Mouse (Mus musculus) liver, adult 2 months (tissue): ENCODE measurements around the gene Rasgrf2. TPM values are rescaled to one million over a fixed set of nuclear protein-coding genes. Genes with fewer than 3 reads are reported as not detected.
A peak's percentile ranks its signal among the peaks of the same experiment; 100 is the strongest.

Source experiments
- DNase-seq: peaks from one replicate; pipeline ENCODE4 v3.0.0-alpha.2; 2011; ENCODE audit warnings: low read depth, low spot score; ENCODE audit errors: extremely low read depth
- H3K27ac ChIP-seq: fragments of 200-500 bp; replicated peaks from 2 replicates; pipeline ENCODE4 v1.5.1; 2012; ENCODE audit warnings: low read depth, mild to moderate bottlenecking, control low read depth, inconsistent platforms, low read length; ENCODE audit not compliant: insufficient read depth
- H3K27me3 ChIP-seq: fragments of 200-500 bp; 2 replicates; pipeline ENCODE4 v1.6.1; 2012; ENCODE audit warnings: mild to moderate bottlenecking, moderate library complexity, low read length, inconsistent platforms; ENCODE audit not compliant: control insufficient read depth, insufficient read depth
- H3K36me3 ChIP-seq: fragments of 200-500 bp; 2 replicates; pipeline ENCODE4 v1.6.1; 2012; ENCODE audit warnings: low read length, inconsistent platforms; ENCODE audit not compliant: control insufficient read depth, insufficient read depth
- H3K4me1 ChIP-seq: fragments of 200-500 bp; 2 replicates; pipeline ENCODE4 v1.6.1; 2011; ENCODE audit warnings: low read length; ENCODE audit not compliant: control insufficient read depth, insufficient read depth
- H3K4me3 ChIP-seq: fragments of 200-500 bp; 2 replicates; pipeline ENCODE4 v1.5.1; 2011; ENCODE audit warnings: low read depth, mild to moderate bottlenecking, control low read depth, low read length, moderate library complexity; ENCODE audit not compliant: insufficient read depth
- H3K79me2 ChIP-seq: fragments of 200-500 bp; 2 replicates; pipeline ENCODE4 v1.6.1; 2012; ENCODE audit warnings: inconsistent platforms, mild to moderate bottlenecking, low read length, moderate library complexity; ENCODE audit not compliant: control insufficient read depth, insufficient read depth
- H3K9ac ChIP-seq: fragments of 200-500 bp; 2 replicates; pipeline ENCODE4 v1.6.1; 2012; ENCODE audit warnings: low read depth, mild to moderate bottlenecking, control low read depth, inconsistent platforms, low read length
- CTCF ChIP-seq: fragments of 200-500 bp; IDR thresholded peaks from 2 replicates; pipeline ENCODE4 v1.5.1; 2011; ENCODE audit warnings: low read depth, low read length, control low read depth
- POLR2A ChIP-seq: fragments of 200-500 bp; IDR thresholded peaks from 2 replicates; pipeline ENCODE4 v1.6.1; 2011; ENCODE audit warnings: low read length, control low read depth; ENCODE audit not compliant: insufficient read depth; ENCODE audit errors: extremely low read depth
- WGBS: fragments of 180-500 bp; shearing (Covaris S2); methylation state at CpG from one replicate; pipeline ENCODE4 v1.1.7; 2018; 5-methylcytosine and 5-hydroxymethylcytosine counted together
- polyA plus RNA-seq: library from polyadenylated mRNA; depleted of rRNA; stranded (reverse); fragments of >200 nt; gene quantifications from 2 replicates; pipeline ENCODE4 v1.2.3, GENCODE M21; 2012; rRNA removed
- total RNA-seq: library from RNA; depleted of rRNA; stranded (reverse); fragments of >200 nt; gene quantifications from 2 replicates; pipeline ENCODE4 v1.2.3, GENCODE M21; 2014; rRNA removed

The Rasgrf2 gene
- total and polyA plus RNA-seq, 2 experiments, result 0.44 to 1.0 TPM

GRCm38 (mm10) chr13:91874565-91874964 lies 256.9 kb downstream of the Rasgrf2 start:
- H3K27me3 ChIP-seq, result no peaks in the 10 kb centered on the region
- TF ChIP-seq CTCF (no peak), POLR2A (no peak)
- no peak overlapping the region for H3K9ac ChIP-seq
- H3K27ac ChIP-seq, result no peak overlapping the region
- no peaks in the 10 kb centered on the region for H3K36me3 ChIP-seq
- H3K4me1 ChIP-seq, result no peaks in the 10 kb centered on the region
- 85% methylated on average over 7 of the region's 7 CpGs for WGBS
- no peak for DNase-seq
- H3K79me2 ChIP-seq, result no peaks in the 10 kb centered on the region
- H3K4me3 ChIP-seq, result no peak overlapping the region

GRCm38 (mm10) chr13:91873734-91874329 lies 257.6 kb downstream of the Rasgrf2 start:
- Histone ChIP-seq H3K9ac (no peak overlapping the region), H3K4me1 (no peaks in the 10 kb centered on the region), H3K36me3 (no peaks in the 10 kb centered on the region), H3K79me2 (no peaks in the 10 kb centered on the region), H3K27me3 (no peaks in the 10 kb centered on the region), H3K4me3 (no peak overlapping the region), H3K27ac (no peak overlapping the region)
- TF ChIP-seq POLR2A, result no peak
- no peak for TF ChIP-seq CTCF
- no peak for DNase-seq
- WGBS, result 72% methylated on average over 7 of the region's 7 CpGs

GRCm38 (mm10) chr13:91868577-91868976 lies 262.9 kb downstream of the Rasgrf2 start:
- WGBS, result 90% methylated on average over 1 of the region's 1 CpGs
- no peak overlapping the region for H3K4me3 ChIP-seq
- DNase-seq, result no peak
- no peaks in the 10 kb centered on the region for H3K4me1 ChIP-seq
- no peaks in the 10 kb centered on the region for H3K27me3 ChIP-seq
- H3K9ac ChIP-seq, result no peak overlapping the region
- TF ChIP-seq CTCF (no peak), POLR2A (no peak)
- H3K27ac ChIP-seq, result no peak overlapping the region
- no peaks in the 10 kb centered on the region for H3K79me2 ChIP-seq
- no peaks in the 10 kb centered on the region for H3K36me3 ChIP-seq

- TF ChIP-seq POLR2A, result no peak
- TF ChIP-seq CTCF, result peak; percentile 47; the same call in 1 of the 2 replicates
- H3K36me3 ChIP-seq, result no peaks in the 10 kb centered on the region
- no peak overlapping the region for H3K9ac ChIP-seq
- no peaks in the 10 kb centered on the region for H3K4me1 ChIP-seq
- 0 out of 2 replicates have a peak, but pooled peaks cover 3% of the 10 kb centered on the region for H3K27me3 ChIP-seq
- no peaks in the 10 kb centered on the region for H3K79me2 ChIP-seq
- no peak overlapping the region for H3K27ac ChIP-seq
- 77% methylated on average over 7 of the region's 7 CpGs for WGBS
- H3K4me3 ChIP-seq, result no peak overlapping the region
- no peak for DNase-seq
Observed at GRCm38 (mm10) chr13:91858835-91859234, 272.6 kb downstream of the Rasgrf2 start.

GRCm38 (mm10) chr13:91857427-91857826 lies 274.0 kb downstream of the Rasgrf2 start:
- TF ChIP-seq POLR2A (no peak), CTCF (no peak)
- WGBS, result 72% methylated on average over 8 of the region's 8 CpGs

GRCm38 (mm10) chr13:91854412-91854811 lies 277.0 kb downstream of the Rasgrf2 start:
- H3K4me3 ChIP-seq, result no peak overlapping the region
- no peaks in the 10 kb centered on the region for H3K4me1 ChIP-seq
- H3K27ac ChIP-seq, result no peak overlapping the region
- WGBS, result 75% methylated on average over 3 of the region's 3 CpGs
- TF ChIP-seq POLR2A, result no peak
- TF ChIP-seq CTCF, result no peak
- H3K36me3 ChIP-seq, result no peaks in the 10 kb centered on the region
- DNase-seq, result no peak
- no peaks in the 10 kb centered on the region for H3K27me3 ChIP-seq
- H3K79me2 ChIP-seq, result no peaks in the 10 kb centered on the region
- H3K9ac ChIP-seq, result no peak overlapping the region

More at GRCm38 (mm10) chr13:91857427-91857826, 274.0 kb downstream of the Rasgrf2 start:
- Histone ChIP-seq H3K4me3 (no peak overlapping the region), H3K79me2 (no peaks in the 10 kb centered on the region), H3K9ac (no peak overlapping the region), H3K4me1 (no peaks in the 10 kb centered on the region), H3K27ac (no peak overlapping the region), H3K27me3 (0 out of 2 replicates have a peak, but pooled peaks cover 3% of the 10 kb centered on the region), H3K36me3 (no peaks in the 10 kb centered on the region)
- no peak for DNase-seq

Other genes with a start within 250 kb of the Rasgrf2 start
- not detected in 2 replicates for gene Gm20379, start 174.3 kb upstream of the Rasgrf2 start, total RNA-seq
- gene Gm20379, start 174.3 kb upstream of the Rasgrf2 start, polyA plus RNA-seq, result not detected in 2 replicates
- 17.1 and 17.5 TPM in 2 replicates for gene Dhfr, start 223.1 kb upstream of the Rasgrf2 start, total RNA-seq
- gene Dhfr, start 223.1 kb upstream of the Rasgrf2 start, polyA plus RNA-seq, result 4.6 and 6.0 TPM in 2 replicates
- gene Msh3, start 223.3 kb upstream of the Rasgrf2 start, total RNA-seq, result 16.9 TPM in 2 replicates
- gene Msh3, start 223.3 kb upstream of the Rasgrf2 start, polyA plus RNA-seq, result 2.7 and 3.0 TPM in 2 replicates